ENCODE assay signal across 9 mouse cellular contexts in genomic region chr11:5789071-5789753, GRCm38 (mm10). TPM values are rescaled to one million over a fixed set of nuclear protein-coding genes. Genes with fewer than 3 reads are reported as not detected.
DNase-seq lines count a peak whose midpoint lies in the region; ATAC-seq and TF ChIP-seq lines count a peak whose summit lies in the region.
"Had no signal": no experiment of that assay in that cellular context is flagged by ENCODE, and none has a peak within 500 bp of the region (broad histone marks: within the 10 kb centered on the region; RNA-seq: fewer than 3 reads in every experiment).

No protein-coding gene starts in this region.

- peak overlapping the region; percentile 96 for H3K4me3 ChIP-seq in heart, adult 2 months
- H3K4me3 ChIP-seq in embryonic facial prominence, embryonic 15.5 days (replicated peaks): peak overlapping the region; percentile 58
- H3K4me3 ChIP-seq in limb, embryonic 11.5 days (ENCODE audit: low read depth, low read length): peak overlapping the region; percentile 74

- no peak for TF ChIP-seq POLR2A in heart, adult 2 months (IDR thresholded peaks at IDR 0.05; ENCODE audit: insufficient read depth, low read depth, low read length)

- no peak for TF ChIP-seq CTCF in heart, adult 2 months (IDR thresholded peaks at IDR 0.05)

- no peak for ATAC-seq in embryonic facial prominence, embryonic 15.5 days (ENCODE audit: insufficient number of reproducible peaks, low FRiP score, low TSS enrichment, low read depth)
- ATAC-seq in limb, embryonic 11.5 days (ENCODE audit: insufficient number of reproducible peaks, low FRiP score, low TSS enrichment, low read depth): 0 out of 2 replicates have a peak, but pooled peaks have one; percentile 4

- peak overlapping the region; percentile 91 for H3K27ac ChIP-seq in heart, adult 2 months
- peak overlapping the region; percentile 93 for H3K27ac ChIP-seq in embryonic facial prominence, embryonic 15.5 days (replicated peaks)
- H3K27ac ChIP-seq in limb, embryonic 11.5 days (replicated peaks; ENCODE audit: low read depth, low read length): peak overlapping the region; percentile 77; the same call in 1 of the 2 replicates

- peaks cover 6% of the 10 kb centered on the region for H3K4me1 ChIP-seq in heart, adult 2 months (ENCODE audit: control insufficient read depth, insufficient read depth, low read length)
- peaks cover 22% of the 10 kb centered on the region for H3K4me1 ChIP-seq in embryonic facial prominence, embryonic 15.5 days
- peaks cover 3% of the 10 kb centered on the region; the same call in 1 of the 2 replicates for H3K4me1 ChIP-seq in limb, embryonic 11.5 days (ENCODE audit: control insufficient read depth, insufficient read depth, low read length)

- peak overlapping the region; percentile 79 for H3K4me2 ChIP-seq in embryonic facial prominence, embryonic 15.5 days (replicated peaks)
- H3K4me2 ChIP-seq in limb, embryonic 11.5 days (ENCODE audit: low read depth, severe bottlenecking): peak overlapping the region; percentile 80

- no peaks in the 10 kb centered on the region for H3K27me3 ChIP-seq in heart, adult 2 months (ENCODE audit: control insufficient read depth, insufficient read depth, low read length)
- no peaks in the 10 kb centered on the region for H3K27me3 ChIP-seq in embryonic facial prominence, embryonic 15.5 days
- no peaks in the 10 kb centered on the region for H3K27me3 ChIP-seq in limb, embryonic 11.5 days (ENCODE audit: control insufficient read depth, insufficient read depth, low read length)
- H3K27me3 ChIP-seq: Patski had no signal

- H3K36me3 ChIP-seq in heart, adult 2 months (ENCODE audit: control insufficient read depth, insufficient read depth, low read length): no peaks in the 10 kb centered on the region
- H3K36me3 ChIP-seq in embryonic facial prominence, embryonic 15.5 days: peaks cover 31% of the 10 kb centered on the region
- H3K36me3 ChIP-seq in limb, embryonic 11.5 days (ENCODE audit: control insufficient read depth, insufficient read depth, low read length): peaks cover 10% of the 10 kb centered on the region; the same call in 1 of the 2 replicates

- H3K9ac ChIP-seq in heart, adult 2 months (ENCODE audit: low read depth, low read length): peak overlapping the region; percentile 79
- peak overlapping the region; percentile 83 for H3K9ac ChIP-seq in embryonic facial prominence, embryonic 15.5 days
- peak overlapping the region; percentile 81 for H3K9ac ChIP-seq in limb, embryonic 11.5 days (ENCODE audit: low read length)

- no peak for TF ChIP-seq EP300 in heart, adult 2 months (IDR thresholded peaks at IDR 0.05; ENCODE audit: insufficient read depth, low read depth, low read length)

- 43% methylated on average over 6 of the region's 6 CpGs for WGBS in heart, adult 2 months
- 64% methylated on average over 6 of the region's 6 CpGs for WGBS in embryonic facial prominence, embryonic 15.5 days
- WGBS in limb, embryonic 11.5 days: 77% methylated on average over 6 of the region's 6 CpGs

- intact Hi-C loops in heart, adult 2 months (cut with DNase I): loop anchor here (2.0 to 5.0 kb wide), 5 partner anchors 47 to 302 kb away; no protein-coding TSS in a partner anchor

- DNase-seq in heart, adult 2 months: no peak
- DNase-seq in heart, adult 8-10 months (ENCODE audit: low spot score): no peak
- DNase-seq in B cell, adult 2 months: peak; percentile 63 to 64
- no peak for DNase-seq in limb, embryonic 11.5 days (ENCODE audit: low spot score)
- DNase-seq in natural killer cell, adult 2 months (ENCODE audit: low spot score in 2 of 2): peak; percentile 38 to 45
- DNase-seq in right cerebral cortex, postnatal 10 days (ENCODE audit: low spot score in 2 of 2): no peak
- DNase-seq in layer of hippocampus, postnatal 25 days (ENCODE audit: extremely low spot score in 1 of 2, low spot score in 1 of 2): no peak

- peaks cover 2% of the 10 kb centered on the region for H3K79me2 ChIP-seq in heart, adult 2 months (replicated peaks; ENCODE audit: control insufficient read depth, insufficient read depth, low read length)

- no peaks in the 10 kb centered on the region for H3K9me3 ChIP-seq in embryonic facial prominence, embryonic 15.5 days (replicated peaks)
- no peaks in the 10 kb centered on the region for H3K9me3 ChIP-seq in limb, embryonic 11.5 days (ENCODE audit: control insufficient read depth, low read length)

RNA-seq across cellular contexts. Expression of gene Dbnl, which starts 0.9 kb away (rescaled TPM):
- 10 to 100 TPM; 25.7 to 29.2 TPM for total RNA-seq in heart, adult 2 months (2021)
- 24.4 and 25.6 TPM in 2 replicates for polyA plus RNA-seq in heart, adult 2 months (2012; rRNA removed)
- 10 to 100 TPM; 26.4 to 33.1 (median 28.8) TPM for total RNA-seq in heart, adult 8-10 months (2022)
- polyA plus RNA-seq in embryonic facial prominence, embryonic 15.5 days (2015; fragmentation: Nextera tagmentation; extraction: Ambion mirVana): 118 and 128 TPM in 2 replicates
- polyA plus RNA-seq in limb, embryonic 11.5 days (2014; fragmentation: Nextera tagmentation; extraction: Ambion mirVana): 120 and 127 TPM in 2 replicates
- 10 to 100 TPM; 82.2 to 82.7 TPM for total RNA-seq in layer of hippocampus, postnatal 25 days (2021)

RNA-seq across cellular contexts. Expression of gene Pgam2, which starts 14.3 kb away (rescaled TPM):
- 100 to 1,000 TPM; 743 to 848 TPM for total RNA-seq in heart, adult 2 months (2021)
- 1,153 and 1,176 TPM in 2 replicates for polyA plus RNA-seq in heart, adult 2 months (2012; rRNA removed)
- total RNA-seq in heart, adult 8-10 months (2022): 1,000 to 10,000 TPM in 2 of 4 experiments, 100 to 1,000 TPM in 2; 838 to 1,132 (median 977) TPM
- 71.2 and 107 TPM in 2 replicates for polyA plus RNA-seq in embryonic facial prominence, embryonic 15.5 days (2015; fragmentation: Nextera tagmentation; extraction: Ambion mirVana)
- polyA plus RNA-seq in limb, embryonic 11.5 days (2014; fragmentation: Nextera tagmentation; extraction: Ambion mirVana): 14.0 and 16.3 TPM in 2 replicates
- 10 to 100 TPM; 16.4 to 17.2 TPM for total RNA-seq in layer of hippocampus, postnatal 25 days (2021)

RNA-seq across cellular contexts. Expression of gene Urgcp, which starts 27.0 kb away (rescaled TPM):
- total RNA-seq in heart, adult 2 months (2021): 10 to 100 TPM; 58.5 to 69.8 TPM
- 26.1 and 35.7 TPM in 2 replicates for polyA plus RNA-seq in heart, adult 2 months (2012; rRNA removed)
- total RNA-seq in heart, adult 8-10 months (2022): 10 to 100 TPM; 57.3 to 69.8 (median 58.6) TPM
- 29.4 and 30.1 TPM in 2 replicates for polyA plus RNA-seq in embryonic facial prominence, embryonic 15.5 days (2015; fragmentation: Nextera tagmentation; extraction: Ambion mirVana)
- polyA plus RNA-seq in limb, embryonic 11.5 days (2014; fragmentation: Nextera tagmentation; extraction: Ambion mirVana): 10.2 and 12.8 TPM in 2 replicates
- 10 to 100 TPM; 64.7 to 68.7 TPM for total RNA-seq in layer of hippocampus, postnatal 25 days (2021)

RNA-seq across cellular contexts. Expression of gene Polm, which starts 48.6 kb away (rescaled TPM):
- 1 to 10 TPM; 2.1 to 3.3 TPM for total RNA-seq in heart, adult 2 months (2021)
- 6.3 and 11.2 TPM in 2 replicates for polyA plus RNA-seq in heart, adult 2 months (2012; rRNA removed)
- 1 to 10 TPM; 1.8 to 3.3 (median 2.8) TPM for total RNA-seq in heart, adult 8-10 months (2022)
- 10.4 and 12.0 TPM in 2 replicates for polyA plus RNA-seq in embryonic facial prominence, embryonic 15.5 days (2015; fragmentation: Nextera tagmentation; extraction: Ambion mirVana)
- polyA plus RNA-seq in limb, embryonic 11.5 days (2014; fragmentation: Nextera tagmentation; extraction: Ambion mirVana): 6.4 and 6.6 TPM in 2 replicates
- total RNA-seq in layer of hippocampus, postnatal 25 days (2021): 10 to 100 TPM; 10.0 to 14.5 TPM

Comparison
In these comparisons a context has a peak if more than half of its experiments do, and no peak if none do; other contexts are left out.
1. DNase-seq: peak in B cell, adult 2 months (2 of 2) and natural killer cell, adult 2 months (2 of 2); none in heart, adult 2 months (0 of 2), heart, adult 8-10 months (single experiment), limb, embryonic 11.5 days (single experiment), right cerebral cortex, postnatal 10 days (0 of 2) and layer of hippocampus, postnatal 25 days (0 of 2).
2. RNA of gene Pgam2, which starts 14.3 kb away (total RNA-seq): 838 to 1,132 TPM in heart, adult 8-10 months and 743 to 848 TPM in heart, adult 2 months; 16.4 to 17.2 TPM in layer of hippocampus, postnatal 25 days; every median in the first group is over 10 times any median in the second.
3. Peak in every context shown above with its lines, with median percentiles within 50 percentile points of each other: H3K27ac ChIP-seq, H3K4me3 ChIP-seq and H3K9ac ChIP-seq.